Mouse (Mus musculus) cerebellum, adult 2 months (tissue): ENCODE data around the gene Elmo3. TPM values are rescaled to one million over a fixed set of nuclear protein-coding genes. Genes with fewer than 3 reads are reported as not detected.

Source experiments
- DNase-seq, 2 experiments: peaks; one replicate each; pipeline ENCODE4 v3.0.0; 2021
- H3K27ac ChIP-seq: fragments of 200-500 bp; 2 replicates; pipeline ENCODE4 v1.5.1; 2012; ENCODE audit warnings: low read length, control low read depth, inconsistent platforms; ENCODE audit not compliant: insufficient read depth
- H3K27me3 ChIP-seq: fragments of 200-500 bp; 2 replicates; pipeline ENCODE4 v1.6.1; 2012; ENCODE audit warnings: inconsistent platforms, mild to moderate bottlenecking, low read length, moderate library complexity; ENCODE audit not compliant: control insufficient read depth, insufficient read depth
- H3K4me1 ChIP-seq: fragments of 200-500 bp; 2 replicates; pipeline ENCODE4 v1.6.1; 2011; ENCODE audit warnings: low read length; ENCODE audit not compliant: control insufficient read depth, insufficient read depth
- H3K4me3 ChIP-seq: fragments of 200-500 bp; replicated peaks from 2 replicates; pipeline ENCODE3; 2011; ENCODE audit warnings: mild to moderate bottlenecking, low read depth, low read length, control low read depth; ENCODE audit not compliant: insufficient read depth
- CTCF ChIP-seq: fragments of 200-500 bp; IDR thresholded peaks from 2 replicates; pipeline ENCODE4 v1.5.1; 2011; ENCODE audit warnings: low read depth, mild to moderate bottlenecking, control low read depth, low read length, moderate library complexity, borderline replicate concordance; ENCODE audit not compliant: insufficient read depth
- POLR2A ChIP-seq: fragments of 200-500 bp; IDR thresholded peaks from 2 replicates; pipeline ENCODE4 v1.6.1; 2011; ENCODE audit warnings: low read length, control low read depth, borderline replicate concordance; ENCODE audit not compliant: insufficient read depth
- WGBS: fragments of 180-500 bp; shearing (Covaris S2); methylation state at CpG from one replicate; pipeline ENCODE4 v1.1.7; 2018; 5-methylcytosine and 5-hydroxymethylcytosine counted together
- polyA plus RNA-seq: library from polyadenylated mRNA; depleted of rRNA; stranded (reverse); fragments of >200 nt; gene quantifications from 2 replicates; pipeline ENCODE4 v1.2.3, GENCODE M21; 2012

The Elmo3 gene
- polyA plus RNA-seq, 1 experiment, result 12.4 TPM

DNA sequence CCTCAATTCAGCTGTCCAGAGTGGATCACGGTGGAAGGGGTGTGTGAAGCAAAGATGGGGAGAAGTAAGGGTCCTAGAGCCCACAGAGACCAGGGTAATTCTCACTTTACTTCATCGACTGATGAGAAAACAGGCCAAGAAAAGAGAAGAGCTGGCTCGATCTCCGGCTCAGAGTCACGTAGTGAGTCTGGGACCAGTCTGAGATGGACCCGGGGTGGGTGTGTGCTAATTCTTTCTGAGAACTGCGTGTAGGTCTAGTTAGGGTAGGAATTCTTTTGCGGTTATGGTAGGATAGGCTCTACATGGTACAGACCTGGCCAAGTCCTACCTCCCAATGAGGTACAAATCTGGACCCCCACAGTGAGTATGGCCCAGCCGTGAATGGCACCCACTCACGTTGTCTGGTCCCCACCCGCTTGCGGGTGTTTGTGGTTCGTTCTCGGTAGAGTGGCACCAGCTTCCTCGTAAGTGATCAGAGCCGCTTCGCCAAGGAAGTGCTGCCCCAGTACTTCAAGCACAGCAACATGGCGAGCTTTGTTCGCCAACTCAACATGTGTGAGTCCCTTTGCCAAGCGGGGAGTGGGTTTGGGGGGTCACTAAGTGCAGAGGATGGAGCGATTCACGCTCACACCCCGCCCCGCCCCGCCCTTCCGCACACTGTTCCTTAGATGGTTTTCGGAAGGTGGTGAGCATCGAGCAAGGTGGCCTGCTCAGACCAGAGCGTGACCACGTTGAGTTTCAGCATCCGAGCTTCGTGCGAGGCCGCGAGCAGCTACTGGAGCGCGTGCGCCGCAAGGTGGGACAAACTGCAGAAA is 35.1 kb upstream of the Elmo3 start:
- 24% methylated on average over 39 of the region's 39 CpGs for WGBS
- TF ChIP-seq CTCF (no peak), POLR2A (no peak)
- Histone ChIP-seq H3K4me1 (0 out of 2 replicates have a peak, but pooled peaks cover 3% of the 10 kb centered on the region), H3K27ac (no peak overlapping the region), H3K27me3 (no peaks in the 10 kb centered on the region; the same call in 1 of the 2 replicates), H3K4me3 (no peak overlapping the region)
- no peak for DNase-seq

DNA sequence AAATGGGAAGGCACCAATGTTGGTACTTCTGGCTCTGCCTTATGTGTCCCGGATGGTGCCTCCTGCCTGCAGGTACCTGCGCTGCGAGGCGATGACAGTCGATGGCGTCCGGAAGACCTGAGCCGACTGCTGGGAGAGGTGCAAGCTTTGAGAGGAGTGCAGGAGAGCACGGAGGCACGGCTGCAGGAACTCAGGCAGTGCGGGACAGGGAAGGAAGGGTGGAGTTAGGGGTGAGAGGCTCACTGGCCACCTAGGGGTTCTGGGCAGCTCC is 34.5 kb upstream of the Elmo3 start:
- DNase-seq, result no peak
- no peak for TF ChIP-seq CTCF
- no peak for TF ChIP-seq POLR2A
- H3K27me3 ChIP-seq, result no peaks in the 10 kb centered on the region; the same call in 1 of the 2 replicates
- no peak overlapping the region for H3K27ac ChIP-seq
- H3K4me3 ChIP-seq, result no peak overlapping the region
- H3K4me1 ChIP-seq, result peaks cover 3% of the 10 kb centered on the region; the same call in 1 of the 2 replicates
- WGBS, result 22% methylated on average over 11 of the region's 11 CpGs

DNA sequence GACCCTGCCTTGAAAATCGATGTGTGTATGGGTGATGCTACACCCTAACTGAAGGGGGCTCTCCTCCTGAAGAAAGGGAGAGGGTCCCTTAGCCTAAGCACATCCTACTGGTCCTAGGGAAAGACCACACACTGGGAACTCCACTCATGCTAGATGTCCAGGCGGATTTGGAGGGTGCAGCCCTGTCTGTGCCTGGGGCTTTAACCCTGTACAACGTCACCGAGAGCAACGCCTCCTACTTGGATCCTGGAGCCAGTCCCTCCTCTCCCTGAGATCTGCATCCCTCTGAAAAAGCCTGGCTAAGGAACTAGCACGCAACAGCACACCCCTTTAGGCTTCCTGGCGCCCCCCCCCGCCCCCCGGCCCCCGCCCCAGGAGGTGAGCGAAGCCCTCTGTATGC is 30.0 kb upstream of the Elmo3 start:
- Histone ChIP-seq H3K4me3 (no peak overlapping the region), H3K27me3 (no peaks in the 10 kb centered on the region; the same call in 1 of the 2 replicates), H3K27ac (no peak overlapping the region), H3K4me1 (peaks cover 3% of the 10 kb centered on the region)
- 15% methylated on average over 11 of the region's 11 CpGs for WGBS
- no peak for TF ChIP-seq CTCF
- no peak for TF ChIP-seq POLR2A
- DNase-seq, result no peak

DNA sequence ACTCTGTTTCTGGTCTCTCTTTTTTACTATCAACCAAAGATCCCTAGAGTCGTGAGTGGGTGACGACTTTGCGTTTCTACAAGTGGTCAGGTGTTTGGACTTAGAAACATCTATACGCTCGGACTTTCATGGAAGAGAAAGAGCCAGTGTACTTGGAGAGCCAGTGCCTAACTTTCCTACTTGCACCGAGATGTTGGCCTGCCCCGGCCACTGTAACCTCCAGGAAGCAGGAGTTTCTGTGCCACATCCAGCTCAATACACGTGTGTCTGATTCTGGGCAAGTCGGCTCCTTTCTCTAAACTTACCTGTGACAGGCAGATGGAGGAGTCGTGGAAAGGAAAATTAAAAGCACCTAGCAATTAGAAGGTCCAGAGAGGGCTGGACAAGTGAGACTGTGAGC is 29.6 kb upstream of the Elmo3 start, which contains the start of gene Nol3:
Gene Nol3 (plus strand): TSS at position 301 of the 400 bp plus-strand sequence.
- TF ChIP-seq CTCF (no peak), POLR2A (no peak)
- Histone ChIP-seq H3K27me3 (no peaks in the 10 kb centered on the region; the same call in 1 of the 2 replicates), H3K27ac (no peak within 1 kb of the TSS), H3K4me3 (peak within 1 kb of the TSS; percentile 24), H3K4me1 (peaks cover 3% of the 10 kb centered on the region)
- no peak for DNase-seq
- 9% methylated on average over 10 of the region's 10 CpGs for WGBS

DNA sequence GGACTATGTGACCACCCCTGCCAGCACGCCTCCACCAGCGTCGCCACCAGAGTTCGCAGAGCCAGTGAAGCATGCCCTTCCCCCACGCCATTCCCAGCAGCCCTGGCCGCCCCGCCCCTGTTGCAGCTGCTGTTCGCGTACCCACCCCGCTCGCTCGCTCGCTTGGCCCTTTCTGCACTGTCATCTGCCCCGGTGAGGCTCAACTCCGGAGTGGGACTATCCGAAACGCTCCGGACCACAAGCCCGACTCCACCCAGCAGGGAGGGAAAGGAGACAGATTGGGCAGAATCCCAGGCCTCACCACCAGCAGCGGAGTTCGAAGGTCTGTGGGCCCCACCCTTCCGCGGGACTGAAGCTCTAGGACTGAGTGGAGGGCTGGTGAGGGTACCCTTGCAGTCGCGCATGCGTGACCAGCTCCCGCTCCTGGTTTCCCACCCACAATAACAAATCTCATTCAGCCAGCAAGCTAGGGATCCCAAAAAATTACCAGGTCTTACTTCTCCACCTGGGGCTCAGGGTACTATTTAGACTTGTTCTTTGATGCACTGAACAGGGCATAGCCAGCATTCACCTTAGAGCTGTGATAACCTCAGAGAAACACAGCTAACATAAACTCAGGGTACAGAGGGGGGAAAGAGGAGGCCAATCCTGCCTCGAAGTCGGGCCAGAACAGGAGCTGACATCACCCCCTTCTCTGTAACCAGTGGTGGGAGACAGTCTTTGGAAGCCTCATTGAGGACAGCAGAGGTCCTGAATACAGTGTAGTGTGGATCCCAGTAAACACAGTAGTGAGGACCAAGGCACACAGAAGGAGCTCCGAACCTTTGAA is 28.9 kb upstream of the Elmo3 start:
- 14% methylated on average over 30 of the region's 30 CpGs for WGBS
- Histone ChIP-seq H3K27me3 (no peaks in the 10 kb centered on the region; the same call in 1 of the 2 replicates), H3K27ac (no peak overlapping the region), H3K4me3 (peak overlapping the region; percentile 24), H3K4me1 (peaks cover 3% of the 10 kb centered on the region)
- DNase-seq, result no peak
- TF ChIP-seq POLR2A, result no peak
- no peak for TF ChIP-seq CTCF

DNA sequence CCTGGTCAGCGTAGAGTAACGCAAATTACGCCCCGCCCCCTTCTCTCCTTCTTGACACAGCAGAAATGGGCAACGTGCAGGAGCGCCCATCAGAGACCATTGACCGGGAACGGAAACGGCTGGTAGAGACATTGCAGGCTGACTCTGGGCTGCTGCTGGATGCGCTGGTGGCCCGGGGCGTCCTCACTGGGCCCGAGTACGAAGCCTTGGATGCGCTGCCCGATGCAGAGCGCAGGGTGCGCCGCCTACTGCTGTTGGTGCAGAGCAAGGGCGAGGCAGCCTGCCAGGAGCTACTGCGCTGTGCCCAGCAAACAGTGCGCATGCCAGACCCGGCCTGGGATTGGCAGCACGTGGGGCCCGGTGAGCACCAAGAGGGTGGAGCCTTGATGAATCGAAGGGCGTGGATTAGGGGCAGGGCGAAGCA is 26.5 kb upstream of the Elmo3 start:
- H3K27me3 ChIP-seq, result no peaks in the 10 kb centered on the region; the same call in 1 of the 2 replicates
- DNase-seq, result peak; percentile 94
- H3K4me3 ChIP-seq, result peak overlapping the region; percentile 57
- 2% methylated on average over 28 of the region's 28 CpGs for WGBS
- H3K4me1 ChIP-seq, result peaks cover 9% of the 10 kb centered on the region
- H3K27ac ChIP-seq, result no peak overlapping the region
- TF ChIP-seq CTCF (no peak; the same call in 1 of the 2 replicates), POLR2A (peak; percentile 27; the same call in 1 of the 2 replicates)

DNA sequence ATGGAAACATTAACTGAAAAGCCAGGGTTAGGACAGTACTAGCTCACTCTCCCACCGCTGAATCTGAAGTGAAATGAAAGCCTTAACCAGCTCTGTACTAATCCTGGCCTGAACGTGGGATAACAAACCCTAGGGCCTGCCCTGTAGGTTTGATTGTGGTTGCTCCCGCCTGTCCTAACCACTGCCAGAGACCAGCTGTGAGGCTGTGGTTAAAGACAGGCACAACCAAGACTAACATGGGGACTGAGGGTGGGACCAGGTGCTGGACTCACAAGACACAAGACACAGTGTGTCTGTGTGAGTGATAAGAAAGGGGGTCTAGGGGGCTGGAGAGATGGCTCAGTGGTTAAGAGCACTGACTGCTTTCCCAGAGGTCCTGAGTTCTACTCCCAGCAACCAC is 24.8 kb upstream of the Elmo3 start:
- TF ChIP-seq POLR2A (no peak), CTCF (no peak)
- H3K27me3 ChIP-seq, result no peaks in the 10 kb centered on the region; the same call in 1 of the 2 replicates
- no peak overlapping the region for H3K4me3 ChIP-seq
- peaks cover 9% of the 10 kb centered on the region for H3K4me1 ChIP-seq
- no peak overlapping the region for H3K27ac ChIP-seq
- WGBS, result 78% methylated on average over 3 of the region's 3 CpGs
- no peak for DNase-seq
